Mouse (Mus musculus) MN1 (cell line): ENCODE results near the gene Stfa2l1.
"Not testable (repeated sequence)": the region's sequence is repeated elsewhere in the genome, so short reads cannot be mapped to it uniquely, and the experiment has no call there.

ENCODE experiments used
- DNase-seq: peaks from one replicate; pipeline ENCODE4 v3.0.0-alpha.2; 2016; ENCODE audit warnings: low spot score

The Stfa2l1 gene

DNA sequence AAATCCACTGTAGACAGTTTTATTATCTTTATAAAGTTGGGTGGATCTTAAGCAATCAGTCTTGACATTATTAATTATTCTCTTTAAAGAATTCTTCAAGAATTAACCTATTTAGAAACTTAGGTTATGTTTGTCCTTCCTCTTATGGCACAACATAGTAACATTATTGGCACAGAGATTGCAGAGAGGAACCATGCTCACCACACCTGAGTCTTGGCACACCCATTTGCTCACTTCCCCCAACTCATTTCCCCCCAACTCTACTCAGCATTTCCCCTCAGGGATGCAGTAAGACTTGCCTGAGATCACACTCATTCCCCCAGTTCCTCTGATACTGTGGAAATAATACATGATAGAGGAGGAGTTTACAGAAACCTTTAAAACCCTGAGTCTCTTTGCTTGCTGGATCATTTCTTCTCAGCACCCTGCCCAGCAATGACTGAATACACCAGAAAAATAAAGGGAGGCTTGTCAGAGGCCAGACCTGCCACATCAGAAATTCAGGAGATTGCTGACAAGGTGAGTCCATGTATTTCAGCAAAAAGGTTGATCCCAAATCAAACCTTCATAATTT is at the start of gene Stfa2l1:
Gene Stfa2l1 (plus strand): TSS at position 410 of the 574 bp plus-strand sequence.
- no peak for DNase-seq

DNA sequence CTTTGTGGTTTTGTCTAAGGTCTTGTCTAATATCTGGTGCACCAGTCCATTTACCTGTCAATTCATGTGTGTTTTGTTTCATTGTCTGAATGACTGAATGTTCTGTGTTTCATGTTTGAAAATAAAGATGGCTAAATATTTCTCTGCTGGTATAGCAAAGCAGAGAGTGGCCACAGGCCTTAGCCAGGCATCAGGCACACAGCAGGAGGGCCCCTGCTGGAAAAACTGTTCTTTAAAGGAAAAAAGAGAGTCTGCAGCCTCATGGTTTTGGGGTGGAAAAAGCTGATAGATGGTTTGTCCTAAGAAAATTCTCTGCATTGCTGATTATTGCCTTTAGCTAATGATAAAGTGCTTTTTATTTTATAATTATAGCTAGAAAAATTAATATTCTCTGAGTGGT is 45.1 kb upstream of the Stfa2l1 start:
- not testable (repeated sequence) for DNase-seq

- not testable (repeated sequence) for DNase-seq
Observed at GRCm38 (mm10) chr16:36115751-36116150, 40.9 kb upstream of the Stfa2l1 start.

DNA sequence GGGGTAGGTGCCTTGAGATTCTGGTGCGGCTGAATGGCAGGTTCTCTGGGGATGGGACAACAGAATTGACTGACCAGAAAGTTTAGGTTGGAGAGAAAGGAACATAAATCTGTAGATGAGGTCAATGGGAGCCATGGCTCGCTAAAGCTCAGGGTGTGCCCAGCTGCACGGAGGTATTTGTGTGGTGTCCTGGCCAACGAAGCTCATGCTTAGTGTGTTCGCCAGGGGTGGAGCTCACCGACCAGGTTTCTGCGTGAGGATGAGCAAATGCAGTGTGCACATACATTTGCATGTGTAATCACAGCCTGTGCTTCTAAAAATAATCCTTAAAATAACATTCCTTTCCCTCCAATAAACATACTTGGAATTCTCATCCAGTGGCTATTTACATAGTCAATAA is 28.5 kb upstream of the Stfa2l1 start:
- DNase-seq = no peak

- DNase-seq = no peak
Observed at GRCm38 (mm10) chr16:36131141-36131540, 25.5 kb upstream of the Stfa2l1 start, which contains the start of gene Csta1. TSS of gene Csta1 (minus strand) at chr16:36131241.

DNA sequence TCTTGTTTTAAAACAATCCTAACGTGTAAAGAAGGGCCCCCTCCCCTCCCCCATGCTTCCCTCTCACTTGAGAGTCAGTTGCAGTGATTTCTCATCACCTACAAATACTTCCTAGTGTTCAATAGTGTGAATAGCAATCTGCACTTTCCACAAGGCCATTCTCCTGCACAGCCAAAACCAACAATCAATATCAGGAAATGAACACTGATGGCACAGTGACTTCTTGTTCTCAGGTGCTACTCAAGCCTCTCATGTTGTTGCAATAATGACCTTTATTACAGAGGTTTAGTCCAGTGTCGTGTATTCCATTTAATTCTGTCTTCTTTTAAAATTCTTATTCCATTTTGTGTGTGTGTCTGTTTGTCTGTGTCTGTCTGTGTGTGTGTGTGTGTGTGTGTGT is 18.4 kb upstream of the Stfa2l1 start:
- no peak for DNase-seq

- not testable (repeated sequence) for DNase-seq
Observed at GRCm38 (mm10) chr16:36167841-36168240, 11.2 kb downstream of the Stfa2l1 start.

GRCm38 (mm10) chr16:36176108-36176507 is 19.5 kb downstream of the Stfa2l1 start:
- no peak for DNase-seq

DNA sequence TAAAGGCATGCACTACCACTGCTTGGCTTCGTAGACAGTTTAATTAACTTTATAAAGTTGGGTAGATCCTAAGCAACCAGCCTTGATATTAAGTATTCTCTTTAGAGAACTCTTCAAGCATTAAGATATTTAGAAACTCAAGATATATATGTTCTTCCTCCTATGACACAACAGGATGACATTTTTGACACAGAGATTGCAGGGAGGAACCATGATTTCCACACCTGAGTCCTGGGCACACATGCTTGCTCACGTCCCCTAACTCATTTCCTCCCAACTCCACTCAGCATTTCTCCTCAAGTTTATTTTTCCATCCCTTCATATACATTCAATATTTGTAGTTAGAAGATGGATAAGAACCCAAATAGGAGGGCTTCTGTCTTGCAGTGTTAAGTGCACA is 23.3 kb downstream of the Stfa2l1 start:
- no peak for DNase-seq

DNA sequence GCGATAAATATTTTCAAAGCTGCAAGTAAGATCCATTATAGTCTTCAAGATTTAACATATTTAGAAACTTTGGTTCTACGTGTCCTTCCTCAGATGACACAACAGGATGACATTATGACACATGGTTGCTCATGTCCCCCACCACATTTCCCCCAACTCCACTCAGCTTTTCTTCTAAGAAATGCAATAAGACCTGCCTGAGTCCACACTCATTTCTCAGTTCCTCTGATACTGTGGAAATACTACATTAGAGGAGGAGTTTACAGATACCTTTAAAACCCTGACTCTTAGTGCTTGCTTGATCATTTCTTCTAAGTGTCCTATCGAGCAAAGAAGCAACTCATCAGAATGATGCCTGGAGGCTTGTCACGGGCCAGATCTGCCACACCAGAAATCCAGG is 27.3 kb downstream of the Stfa2l1 start, which contains the start of gene Gm5483:
Gene Gm5483 (plus strand): TSS at position 301 of the 400 bp plus-strand sequence.
- not testable (repeated sequence) for DNase-seq

DNA sequence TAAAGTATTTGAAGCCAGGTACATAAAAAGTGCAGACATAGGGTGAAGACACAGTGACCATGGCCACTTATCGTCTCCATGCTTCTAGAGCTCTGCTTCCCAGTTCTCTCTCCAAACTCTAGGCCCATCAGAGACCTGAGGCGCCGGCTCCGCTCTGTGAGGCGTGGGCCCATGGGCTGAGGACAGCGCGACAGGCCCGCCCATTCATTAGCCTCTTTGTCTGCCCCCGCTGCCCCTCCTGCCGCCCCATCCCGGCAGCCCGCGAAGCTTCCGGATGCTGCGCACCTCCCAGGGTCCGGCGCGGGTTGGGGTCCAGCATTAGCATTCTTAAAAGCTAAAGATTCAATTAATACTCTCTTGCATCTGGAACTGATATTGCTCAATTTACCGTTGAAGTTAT is 42.6 kb downstream of the Stfa2l1 start:
- no peak for DNase-seq

GRCm38 (mm10) chr16:36203846-36204245 is 47.2 kb downstream of the Stfa2l1 start:
- DNase-seq = no peak

DNA sequence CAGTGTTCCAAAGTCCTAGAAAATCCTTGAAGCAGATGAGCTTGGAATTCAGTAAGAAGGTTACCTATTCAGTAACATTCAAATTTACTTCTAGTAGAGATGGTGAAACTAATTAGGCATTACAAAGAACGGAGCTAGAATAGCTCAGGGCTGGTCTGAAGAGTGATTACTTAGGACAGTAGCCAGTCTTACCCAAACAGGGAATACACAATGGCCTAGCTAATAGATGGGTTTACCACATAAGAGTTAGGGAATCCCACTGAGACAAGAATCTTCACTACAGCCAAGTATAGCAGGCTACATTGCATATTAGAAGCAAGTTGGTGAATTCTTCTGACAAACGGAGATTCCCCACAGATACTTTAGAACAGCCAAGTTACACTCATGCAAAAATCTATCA is 49.1 kb downstream of the Stfa2l1 start:
- not testable (repeated sequence) for DNase-seq

DNA sequence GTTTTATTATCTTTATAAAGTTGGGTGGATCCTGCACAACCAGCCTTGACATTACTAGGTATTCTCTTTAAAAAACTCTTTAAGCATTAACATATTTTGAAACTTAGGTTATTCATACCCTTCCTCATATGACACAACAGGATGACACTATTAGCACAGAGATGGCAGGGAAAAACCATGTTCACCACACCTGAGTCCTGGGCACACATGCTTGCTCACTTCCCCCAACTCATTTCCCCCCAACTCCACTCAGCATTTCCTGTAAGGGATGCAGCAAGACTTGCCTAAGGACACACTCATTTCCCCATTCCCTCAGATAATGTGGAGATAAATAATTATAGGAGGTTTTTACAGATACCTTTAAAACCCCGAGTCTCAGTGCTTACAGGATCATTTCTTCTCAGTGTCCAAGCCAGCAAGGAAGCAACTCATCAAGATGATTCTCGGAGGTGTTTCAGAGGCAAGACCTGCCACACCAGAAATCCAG is 53.4 kb downstream of the Stfa2l1 start, which contains the start of gene Gm5416:
Gene Gm5416 (plus strand): TSS at position 437 of the 487 bp plus-strand sequence.
- DNase-seq = no peak
